Mouse (Mus musculus) heart, postnatal 25 days (tissue): ENCODE data around the gene Dnase1. TPM values are rescaled to one million over a fixed set of nuclear protein-coding genes. Genes with fewer than 3 reads are reported as not detected.
"Not testable (repeated sequence)": the region's sequence is repeated elsewhere in the genome, so short reads cannot be mapped to it uniquely, and the experiment has no call there.

ENCODE experiments used
- DNase-seq: peaks from one replicate; pipeline ENCODE4 v3.0.0; 2022; ENCODE audit warnings: low spot score
- intact Hi-C: fragments of 180-260 bp; cut with DNase I; formaldehyde crosslinking; loops from one replicate; pipeline ENCODE4 v1.15.1; 2025
- microRNA-seq: library from miRNA; unstranded; fragments of <30 nt; microRNA quantifications from one replicate; pipeline ENCODE4 v1.2.0, GENCODE M21; 2022
- total RNA-seq, 2 experiments: library from RNA; stranded (reverse); gene quantifications; 2 replicates each; pipeline ENCODE4 v1.2.3; 2021

Dnase1 gene
- total RNA-seq, 2 experiments from 2014 or later, result not detected

DNA sequence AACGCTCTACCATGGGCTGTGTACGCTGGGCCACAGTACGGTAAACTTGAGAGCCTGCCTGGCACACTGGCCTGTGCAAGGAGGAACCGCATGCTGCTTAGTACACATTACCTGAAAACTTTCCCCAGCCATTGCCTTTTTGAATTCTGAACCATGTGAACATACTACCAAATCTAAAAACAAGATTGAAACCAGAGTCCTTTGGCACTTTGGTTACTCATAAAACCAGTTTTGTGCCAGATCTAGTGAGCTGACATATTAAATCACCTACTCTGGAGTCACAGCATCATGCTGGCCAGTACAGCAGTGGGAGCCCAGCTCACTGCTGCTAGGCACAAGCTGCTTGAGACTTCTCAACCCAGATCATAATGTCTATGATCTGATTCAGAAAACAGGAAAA is 4.9 kb downstream of the Dnase1 start:
- intact Hi-C loops, result no loop called here
- no peak for DNase-seq

DNA sequence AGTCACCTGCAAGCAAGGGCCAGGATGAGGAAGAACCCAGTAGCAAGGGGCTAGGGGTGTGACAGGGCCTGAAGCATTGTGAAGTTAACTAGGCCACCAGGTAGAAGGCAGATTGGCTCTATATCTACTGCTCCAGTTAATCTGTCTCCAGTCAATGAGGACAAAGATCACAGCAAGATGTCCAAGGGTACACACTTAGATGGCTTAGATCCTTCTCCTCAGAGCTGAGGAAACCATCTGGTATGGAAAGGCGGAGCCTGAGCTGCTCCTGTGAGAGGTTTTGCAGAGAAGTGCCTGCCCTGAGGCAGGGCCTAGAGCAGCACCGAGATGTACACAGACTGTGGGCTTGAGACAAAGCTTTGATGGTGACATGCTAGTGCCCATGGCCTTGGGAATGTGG is 7.4 kb downstream of the Dnase1 start:
- intact Hi-C loops, result no loop called here

DNA sequence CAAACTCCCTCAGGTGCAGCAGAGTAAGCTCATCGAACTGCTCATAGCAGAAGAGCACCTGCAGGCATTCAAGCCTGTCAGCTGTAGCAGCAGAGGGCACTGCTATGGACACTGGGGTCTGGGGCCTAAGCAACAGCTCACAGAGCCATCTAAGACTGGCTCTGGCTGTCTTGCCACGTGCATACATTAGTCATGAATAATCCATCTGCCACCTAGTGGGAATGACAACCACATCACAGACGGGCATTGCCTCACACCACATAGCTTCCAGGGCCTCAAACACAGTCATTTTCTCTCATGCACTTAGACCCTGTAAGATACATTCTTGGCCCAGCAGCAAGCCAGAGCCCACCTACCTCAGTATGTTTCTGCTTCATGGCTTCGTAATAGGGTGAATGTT is 8.8 kb downstream of the Dnase1 start:
- no peak for DNase-seq
- intact Hi-C loops, result no loop called here

More for the DNA sequence above, 7.4 kb downstream of the Dnase1 start:
- DNase-seq, result no peak

DNA sequence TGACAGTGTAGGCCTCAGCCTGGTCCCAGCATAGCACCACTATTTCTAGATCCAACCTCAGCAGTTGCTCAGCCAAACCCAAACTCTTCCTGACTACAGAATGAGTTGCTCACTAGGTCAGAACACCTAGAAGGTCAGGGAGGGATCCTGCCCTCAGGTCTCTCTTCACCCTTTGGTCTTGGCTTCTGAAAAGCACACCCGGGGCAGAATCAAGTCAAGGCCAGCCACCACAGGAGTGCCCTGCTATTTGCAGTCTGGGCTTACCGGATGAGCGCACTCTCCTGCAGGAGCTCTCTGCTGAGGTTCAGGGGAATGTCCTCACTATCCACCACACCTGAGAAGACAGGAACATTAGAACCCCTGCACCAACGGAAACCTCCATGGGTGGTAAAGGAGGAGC is 15.9 kb downstream of the Dnase1 start:
- intact Hi-C loops, result no loop called here
- no peak for DNase-seq

- intact Hi-C loops, result no loop called here
- DNase-seq, result no peak
Observed at GRCm38 (mm10) chr16:4053811-4054210, 17.1 kb downstream of the Dnase1 start.

DNA sequence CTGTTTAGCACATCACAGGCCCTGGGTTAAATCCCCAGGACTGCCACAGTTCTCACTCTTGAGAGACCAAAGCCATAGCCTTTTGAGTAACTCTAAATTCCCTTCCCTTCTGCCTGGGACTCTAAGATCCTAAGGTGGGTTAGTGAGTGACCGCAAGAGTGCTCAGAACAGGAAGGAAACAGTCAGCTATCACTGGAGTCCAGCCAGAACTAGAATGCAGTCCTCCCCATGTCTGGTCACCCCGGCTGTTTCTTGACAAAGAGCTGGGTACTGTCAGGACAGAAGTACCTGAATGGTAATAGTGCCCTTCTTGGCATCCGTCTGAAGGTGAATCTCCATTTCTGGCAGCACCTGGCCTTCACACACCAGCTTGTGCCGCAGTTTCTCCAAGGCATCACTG is 28.2 kb downstream of the Dnase1 start:
- DNase-seq, result no peak
- intact Hi-C loops, result no loop called here

GRCm38 (mm10) chr16:4068588-4068987 is 31.8 kb downstream of the Dnase1 start:
- intact Hi-C loops, result no loop called here
- peak; percentile 19 for DNase-seq

- intact Hi-C loops, result no loop called here
- no peak for DNase-seq
Observed at GRCm38 (mm10) chr16:4074297-4074696, 37.6 kb downstream of the Dnase1 start.

GRCm38 (mm10) chr16:4074836-4075235 is 38.1 kb downstream of the Dnase1 start:
- intact Hi-C loops, result loop anchor here (5.0 kb wide), 1 partner anchor 197 kb away; no protein-coding TSS in a partner anchor
- DNase-seq, result no peak

- intact Hi-C loops, result loop anchor here (2.0 to 5.0 kb wide), 2 partner anchors 135 to 195 kb away; partner anchors contain the start of gene Crebbp
- peak; percentile 85 for DNase-seq
Observed at GRCm38 (mm10) chr16:4077384-4078061, 40.8 kb downstream of the Dnase1 start, which contains the start of gene Trap1. TSS of gene Trap1 (minus strand) at chr16:4077827.

- not testable (repeated sequence) for DNase-seq
- intact Hi-C loops, result loop anchor here (2.0 to 5.0 kb wide), 2 partner anchors 134 to 194 kb away; partner anchors contain the start of gene Crebbp
Observed at GRCm38 (mm10) chr16:4078302-4078701, 41.6 kb downstream of the Dnase1 start.

DNA sequence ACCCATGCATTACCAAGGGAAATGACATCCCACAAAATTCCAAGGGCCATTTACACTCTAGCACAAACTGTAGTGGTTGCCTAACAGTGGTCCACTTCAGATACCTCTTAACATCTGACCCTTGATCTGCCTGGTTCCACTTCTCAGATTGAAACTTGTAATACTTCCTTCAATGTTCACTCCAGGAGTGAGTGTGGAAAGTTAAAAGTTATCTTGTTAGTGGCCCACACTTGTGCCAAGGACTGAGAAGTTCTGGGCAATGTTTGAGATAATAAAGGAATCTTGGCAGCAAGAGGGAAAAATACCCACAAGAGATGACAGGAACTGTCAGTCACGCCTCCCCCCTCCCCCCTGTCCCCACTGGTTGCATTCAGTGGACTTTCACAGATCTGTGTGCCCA is 42.9 kb downstream of the Dnase1 start:
- intact Hi-C loops, result loop anchor here (2.0 to 5.0 kb wide), 2 partner anchors 133 to 193 kb away; partner anchors contain the start of gene Crebbp
- DNase-seq, result no peak

- intact Hi-C loops, DNase-seq: not testable (repeated sequence)
Observed at GRCm38 (mm10) chr16:4080419-4080818, 43.7 kb downstream of the Dnase1 start.

GRCm38 (mm10) chr16:4085051-4085450 is 48.3 kb downstream of the Dnase1 start:
- DNase-seq, result no peak
- intact Hi-C loops, result no loop called here

DNA sequence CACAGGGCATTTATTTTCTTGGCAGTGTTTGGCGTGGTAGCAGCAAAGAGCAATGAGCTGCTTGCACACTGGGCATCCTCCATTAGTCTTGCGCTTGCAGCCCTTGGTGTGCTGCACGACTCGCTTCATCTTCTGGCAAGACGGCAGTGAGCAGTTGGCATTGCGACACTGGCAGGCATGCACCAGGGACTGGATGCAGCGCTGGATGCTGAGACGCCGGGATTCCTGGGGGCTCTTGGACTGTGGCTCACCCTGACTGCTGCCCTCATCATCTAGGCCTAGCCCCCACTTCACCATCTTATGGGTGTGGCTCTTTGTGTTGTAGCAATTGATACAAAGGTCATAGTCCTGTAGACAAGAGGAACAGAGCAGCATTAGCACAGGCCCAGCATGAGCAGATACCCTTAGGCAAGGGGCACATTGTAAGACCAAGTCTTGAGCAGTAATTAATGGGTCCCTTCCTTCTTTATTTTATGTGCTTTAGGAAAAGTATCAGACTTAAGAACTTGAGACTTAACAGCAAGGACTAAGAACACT is 49.2 kb downstream of the Dnase1 start:
- no peak for DNase-seq
- intact Hi-C loops, result no loop called here

GRCm38 (mm10) chr16:4087214-4087913 is 50.6 kb downstream of the Dnase1 start:
- DNase-seq, result no peak
- intact Hi-C loops, result no loop called here

Small RNA genes lying within 50 kb of the gene (microRNA-seq; reads per million reads assigned to microRNA genes)
- not detected for gene Gm23413

Other genes starting within 250 kb of the Dnase1 start
- not detected for gene Olfr15, start 206.1 kb upstream of the Dnase1 start, total RNA-seq
- 1 to 10 TPM; 1.3 to 1.6 TPM for gene Zfp174, start 189.7 kb upstream of the Dnase1 start, total RNA-seq
- gene Naa60, start 164.6 kb upstream of the Dnase1 start, total RNA-seq, result 10 to 100 TPM; 47.9 to 53.7 TPM
- 10 to 100 TPM in 1 of 2 experiments, 1 to 10 TPM in 1; 9.6 to 13.5 TPM for gene Zfp597, start 152.4 kb upstream of the Dnase1 start, total RNA-seq
- gene Gm20695, start 152.3 kb upstream of the Dnase1 start, total RNA-seq, result not detected
- gene 1700037C18Rik, start 128.3 kb upstream of the Dnase1 start, total RNA-seq, result 1 to 10 TPM; 3.0 to 3.7 TPM
- gene Cluap1, start 128.1 kb upstream of the Dnase1 start, total RNA-seq, result 10 to 100 TPM in 1 of 2 experiments, 1 to 10 TPM in 1; 9.1 to 11.8 TPM
- gene Nlrc3, start 60.3 kb upstream of the Dnase1 start, total RNA-seq, result 1 to 10 TPM; 1.1 to 1.6 TPM
- gene Slx4, start 33.2 kb upstream of the Dnase1 start, total RNA-seq, result 1 to 10 TPM; 9.0 to 9.1 TPM
- 100 to 1,000 TPM; 144 to 148 TPM for gene Trap1, start 40.9 kb downstream of the Dnase1 start, total RNA-seq
- gene Crebbp, start 177.1 kb downstream of the Dnase1 start, total RNA-seq, result 10 to 100 TPM; 34.5 to 43.4 TPM